Mouse (Mus musculus): ENCODE measurements around the gene Rhbdd2. TPM values are rescaled to one million over a fixed set of nuclear protein-coding genes. Genes with fewer than 3 reads are reported as not detected.

Rhbdd2 gene
- polyA plus RNA-seq, 1 experiment from 2014 or later, result 6.3 TPM

- Histone ChIP-seq H3K4me3 (ENCODE audit: inconsistent target) (no peak overlapping the region), H3K36me3 (ENCODE audit: inconsistent target) (no peaks in the 10 kb centered on the region), H3K79me2 (ENCODE audit: inconsistent target) (no peaks in the 10 kb centered on the region), H3K27ac (no peak overlapping the region)
- WGBS (ENCODE audit: missing documents), result 94% methylated on average over 6 of the region's 6 CpGs
Measured at GRCm38 (mm10) chr5:135680967-135681545, 48.6 kb downstream of the Rhbdd2 start.

DNA sequence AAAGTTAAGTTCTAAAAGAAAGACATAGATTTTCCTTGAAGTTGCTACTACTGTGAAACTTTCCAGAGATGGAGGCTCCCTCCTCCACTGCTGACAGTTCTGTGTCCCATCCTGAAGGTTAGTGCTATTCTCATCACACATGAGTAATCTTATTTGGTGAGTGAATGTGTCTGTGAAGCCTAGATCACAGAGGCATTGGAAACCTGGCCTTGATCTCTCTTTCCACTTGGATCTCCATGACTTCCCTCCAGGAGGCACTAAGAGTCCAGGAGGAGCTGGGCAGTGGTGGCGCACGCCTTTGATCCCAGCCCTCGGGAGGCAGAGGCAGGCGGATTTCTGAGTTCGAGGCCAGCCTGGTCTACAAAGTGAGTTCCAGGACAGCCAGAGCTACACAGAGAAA is 49.6 kb downstream of the Rhbdd2 start:
- Histone ChIP-seq H3K27ac (no peak overlapping the region), H3K4me3 (ENCODE audit: inconsistent target) (no peak overlapping the region), H3K79me2 (ENCODE audit: inconsistent target) (no peaks in the 10 kb centered on the region), H3K36me3 (ENCODE audit: inconsistent target) (no peaks in the 10 kb centered on the region)
- 100% methylated on average over 3 of the region's 5 CpGs for WGBS (ENCODE audit: missing documents)

GRCm38 (mm10) chr5:135682942-135683570 is 50.6 kb downstream of the Rhbdd2 start:
- Histone ChIP-seq H3K36me3 (ENCODE audit: inconsistent target) (no peaks in the 10 kb centered on the region), H3K27ac (no peak overlapping the region), H3K79me2 (ENCODE audit: inconsistent target) (no peaks in the 10 kb centered on the region), H3K4me3 (ENCODE audit: inconsistent target) (no peak overlapping the region)
- 89% methylated on average over 12 of the region's 12 CpGs for WGBS (ENCODE audit: missing documents)

- 78% methylated on average over 5 of the region's 5 CpGs for WGBS (ENCODE audit: missing documents)
- peak overlapping the region; percentile 89 for H3K27ac ChIP-seq
- no peaks in the 10 kb centered on the region; the same call in 1 of the 2 replicates for H3K36me3 ChIP-seq (ENCODE audit: inconsistent target)
- peaks cover 64% of the 10 kb centered on the region for H3K79me2 ChIP-seq (ENCODE audit: inconsistent target)
- peak overlapping the region; percentile 100 for H3K4me3 ChIP-seq (ENCODE audit: inconsistent target)
Measured at GRCm38 (mm10) chr5:135690401-135690800, 58.0 kb downstream of the Rhbdd2 start.

DNA sequence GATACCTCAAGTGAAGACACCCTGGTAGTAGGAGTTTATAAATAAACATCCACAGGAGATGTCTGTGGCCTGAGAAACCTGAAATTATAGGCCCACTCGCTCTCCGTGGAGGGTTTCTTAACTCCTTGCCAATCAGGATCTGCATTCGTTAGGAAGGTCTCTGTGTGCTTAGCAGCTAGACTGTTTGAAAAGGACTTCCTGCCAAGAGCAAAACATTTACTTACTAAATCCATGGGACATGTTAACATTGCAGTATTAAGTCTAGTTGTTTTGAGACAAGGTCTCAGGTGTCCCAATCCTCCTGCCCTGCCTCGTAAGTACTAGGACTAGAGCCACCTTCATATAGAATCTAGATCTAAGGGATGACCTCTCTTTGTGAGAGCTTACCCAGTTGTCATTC is 58.8 kb downstream of the Rhbdd2 start:
- WGBS (ENCODE audit: missing documents), result 69% methylated on average over 4 of the region's 4 CpGs

GRCm38 (mm10) chr5:135693281-135693853 is 60.9 kb downstream of the Rhbdd2 start:
- peaks cover 8% of the 10 kb centered on the region; the same call in 1 of the 2 replicates for H3K36me3 ChIP-seq (ENCODE audit: inconsistent target)
- no peak overlapping the region for H3K27ac ChIP-seq
- no peak overlapping the region for H3K4me3 ChIP-seq (ENCODE audit: inconsistent target)
- WGBS (ENCODE audit: missing documents), result 98% methylated on average over 5 of the region's 5 CpGs
- H3K79me2 ChIP-seq (ENCODE audit: inconsistent target), result peaks cover 94% of the 10 kb centered on the region

More for the DNA sequence above, 58.8 kb downstream of the Rhbdd2 start:
- Histone ChIP-seq H3K4me3 (ENCODE audit: inconsistent target) (peak overlapping the region; percentile 100; the same call in 1 of the 2 replicates), H3K27ac (no peak overlapping the region), H3K79me2 (ENCODE audit: inconsistent target) (peaks cover 73% of the 10 kb centered on the region), H3K36me3 (ENCODE audit: inconsistent target) (no peaks in the 10 kb centered on the region; the same call in 1 of the 2 replicates)

GRCm38 (mm10) chr5:135695277-135695721 is 62.9 kb downstream of the Rhbdd2 start:
- Histone ChIP-seq H3K79me2 (ENCODE audit: inconsistent target) (peaks cover 100% of the 10 kb centered on the region), H3K4me3 (ENCODE audit: inconsistent target) (no peak overlapping the region), H3K36me3 (ENCODE audit: inconsistent target) (peaks cover 10% of the 10 kb centered on the region; the same call in 1 of the 2 replicates), H3K27ac (no peak overlapping the region)
- 71% methylated on average over 7 of the region's 7 CpGs for WGBS (ENCODE audit: missing documents)

Other genes starting within 250 kb of the Rhbdd2 start
- 11.3 to 18.4 TPM (median 16.7 TPM) in 3 replicates for gene Pom121, start 238.1 kb upstream of the Rhbdd2 start, polyA plus RNA-seq (2018)
- 49.8 to 168 TPM (median 70.5 TPM) in 3 replicates for gene Hip1, start 87.5 kb upstream of the Rhbdd2 start, polyA plus RNA-seq (2018)
- not detected in 3 replicates for gene Ccl26, start 69.0 kb upstream of the Rhbdd2 start, polyA plus RNA-seq (2018)
- 1.8 to 4.7 TPM in 2 of 3 replicates, not detected in the other for gene Ccl24, start 59.6 kb upstream of the Rhbdd2 start, polyA plus RNA-seq (2018)
- 256 to 2,039 TPM (median 562 TPM) in 3 replicates for gene Por, start 37.4 kb downstream of the Rhbdd2 start, polyA plus RNA-seq (2018)
- 34.9 to 76.8 TPM (median 42.6 TPM) in 3 replicates for gene Tmem120a, start 111.8 kb downstream of the Rhbdd2 start, polyA plus RNA-seq (2018)
- gene Styxl1, start 145.8 kb downstream of the Rhbdd2 start, polyA plus RNA-seq (2018), result not detected in 3 replicates
- 123 to 276 TPM (median 128 TPM) in 3 replicates for gene Mdh2, start 145.9 kb downstream of the Rhbdd2 start, polyA plus RNA-seq (2018)
- gene Srrm3, start 174.3 kb downstream of the Rhbdd2 start, polyA plus RNA-seq (2018), result not detected in 3 replicates